Mouse (Mus musculus) liver, adult 2 months (tissue): ENCODE data around the gene Ptprm.

Experiments used
- CTCF ChIP-seq: fragments of 200-500 bp; IDR thresholded peaks from 2 replicates; pipeline ENCODE4 v1.5.1; 2011; ENCODE audit warnings: low read depth, low read length, control low read depth
- POLR2A ChIP-seq: fragments of 200-500 bp; IDR thresholded peaks from 2 replicates; pipeline ENCODE4 v1.6.1; 2011; ENCODE audit warnings: low read length, control low read depth; ENCODE audit not compliant: insufficient read depth; ENCODE audit errors: extremely low read depth

- TF ChIP-seq CTCF (no peak), POLR2A (no peak)
Measured at GRCm38 (mm10) chr17:67298269-67298798, 55.9 kb downstream of the Ptprm start.
